Mouse (Mus musculus): ENCODE measurements at regions not wholly inside any gene's neighbourhood (a gene's known extent, or its start where the extent isn't known, plus 50 kb on each side); places are given as distances from the start of the nearest gene placed in this dataset.

DNA sequence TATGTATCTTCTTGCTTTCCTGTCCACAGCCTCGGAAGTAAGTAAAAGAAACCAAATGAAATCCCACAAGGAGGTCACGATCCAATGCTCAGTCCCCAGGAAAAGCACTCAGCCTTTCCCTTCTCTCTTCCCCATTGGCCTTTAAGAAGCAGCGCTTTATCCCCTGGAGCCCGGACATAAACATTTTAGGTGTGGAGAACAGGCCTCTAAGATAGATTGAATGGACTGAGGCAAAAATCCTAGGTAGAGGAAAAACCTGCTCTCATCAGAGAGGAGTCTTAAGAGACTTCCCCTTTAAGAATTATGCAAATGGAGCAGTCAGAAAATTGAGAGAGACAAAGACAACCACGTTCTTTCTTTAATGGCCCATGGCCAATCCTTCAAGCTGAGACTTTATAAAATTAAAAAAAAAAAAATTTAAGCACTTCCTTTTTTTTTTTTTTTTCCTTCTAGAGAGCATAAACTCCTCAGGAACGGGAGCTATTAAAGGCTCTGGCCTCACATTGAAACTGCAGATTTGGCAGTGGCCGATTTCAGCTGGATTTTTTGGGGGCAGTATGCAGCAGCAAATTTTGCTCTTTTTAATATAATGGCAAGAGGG is 1020.5 kb downstream of the 9330182O14Rik start:
- Histone ChIP-seq H3K36me3 (no peaks in the 10 kb centered on the region), H3K4me2 (peak overlapping the region; percentile 69), H3K9me3 (replicated peaks) (no peaks in the 10 kb centered on the region), H3K27ac (ENCODE audit: poor library complexity, severe bottlenecking) (peak overlapping the region; percentile 80), H3K4me3 (peak overlapping the region; percentile 38), H3K27me3 (replicated peaks) (no peaks in the 10 kb centered on the region), H3K9ac (peak overlapping the region; percentile 35; the same call in 1 of the 2 replicates), H3K4me1 (replicated peaks) (peaks cover 9% of the 10 kb centered on the region)
- ATAC-seq (ENCODE audit: insufficient number of reproducible peaks, low FRiP score): no peak
- 34% methylated on average over 7 of the region's 7 CpGs for WGBS

DNA sequence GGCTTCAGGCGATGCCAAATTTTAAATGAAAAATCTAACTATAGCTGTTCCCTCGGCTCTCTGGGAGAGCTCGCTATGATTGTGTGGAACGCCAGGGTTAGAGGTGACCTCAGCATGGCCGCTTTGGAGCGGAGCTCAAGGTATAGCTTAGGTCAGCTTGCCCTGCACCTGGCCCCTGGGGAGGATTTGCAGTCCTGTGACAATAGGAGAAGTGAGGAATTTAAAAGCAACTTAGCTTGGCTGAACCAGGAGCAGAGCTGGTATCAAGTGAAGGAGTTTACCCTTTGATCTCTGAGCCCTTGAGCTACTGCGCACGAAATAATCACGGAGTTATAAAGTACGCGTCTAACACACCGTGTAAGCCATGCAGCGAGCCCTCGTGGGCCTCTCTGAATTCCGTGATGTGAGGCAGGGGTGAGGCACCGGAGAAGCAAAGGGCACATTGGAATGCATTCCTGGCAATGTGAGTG is 1021.0 kb downstream of the 9330182O14Rik start:
- Histone ChIP-seq H3K27me3 (replicated peaks) (no peaks in the 10 kb centered on the region), H3K9ac (peak overlapping the region; percentile 35; the same call in 1 of the 2 replicates), H3K4me3 (peak overlapping the region; percentile 38), H3K36me3 (no peaks in the 10 kb centered on the region), H3K4me1 (replicated peaks) (peaks cover 9% of the 10 kb centered on the region), H3K27ac (ENCODE audit: poor library complexity, severe bottlenecking) (peak overlapping the region; percentile 80), H3K4me2 (peak overlapping the region; percentile 69), H3K9me3 (replicated peaks) (no peaks in the 10 kb centered on the region)
- WGBS: 6% methylated on average over 16 of the region's 16 CpGs
- no peak for ATAC-seq (ENCODE audit: insufficient number of reproducible peaks, low FRiP score)

DNA sequence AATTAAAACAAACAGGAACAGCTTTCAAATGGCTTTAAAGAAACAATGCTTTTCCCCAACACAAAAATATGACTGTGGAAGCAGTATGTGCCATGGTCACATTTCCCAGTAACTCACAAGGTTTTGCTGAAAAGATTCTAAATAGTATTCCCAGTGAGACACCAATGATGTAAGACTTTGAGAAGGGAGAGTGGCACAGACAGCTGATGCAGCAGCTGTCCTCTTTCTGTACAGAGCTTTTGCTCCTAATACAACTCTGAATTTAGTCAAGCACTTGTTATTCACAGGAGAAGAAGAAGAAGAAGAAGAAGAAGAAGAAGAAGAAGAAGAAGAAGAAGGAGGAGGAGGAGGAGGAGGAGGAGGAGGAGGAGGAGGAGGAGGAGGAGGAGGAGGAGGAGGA is 1023.6 kb downstream of the 9330182O14Rik start:
- Histone ChIP-seq H3K4me1 (replicated peaks) (peaks cover 9% of the 10 kb centered on the region), H3K27me3 (replicated peaks) (no peaks in the 10 kb centered on the region), H3K36me3 (no peaks in the 10 kb centered on the region), H3K4me3 (no peak overlapping the region), H3K9ac (no peak overlapping the region), H3K4me2 (no peak overlapping the region), H3K9me3 (replicated peaks) (no peaks in the 10 kb centered on the region), H3K27ac (ENCODE audit: poor library complexity, severe bottlenecking) (no peak overlapping the region)
- no peak for ATAC-seq (ENCODE audit: insufficient number of reproducible peaks, low FRiP score)

DNA sequence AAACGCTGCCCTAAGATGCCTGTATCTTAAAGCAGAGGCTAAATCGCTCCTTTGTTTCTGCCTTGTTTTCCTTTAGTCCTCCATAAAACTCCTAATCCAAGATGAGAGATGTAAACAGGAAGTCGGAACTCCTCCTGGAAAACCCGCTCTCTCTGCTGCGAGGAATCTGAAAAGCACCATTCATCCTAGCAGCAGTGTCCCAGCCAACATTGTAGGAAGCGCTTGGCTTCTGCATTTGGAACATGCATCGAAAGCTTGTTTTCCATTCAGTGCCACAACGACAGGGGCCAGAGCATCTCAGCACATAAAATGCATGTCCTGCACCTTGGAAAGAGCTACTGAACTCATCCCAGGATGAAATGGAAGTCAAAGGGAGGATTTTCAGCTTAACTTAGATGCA is 1028.1 kb downstream of the 9330182O14Rik start:
- Histone ChIP-seq H3K27me3 (replicated peaks) (no peaks in the 10 kb centered on the region), H3K9ac (no peak overlapping the region), H3K9me3 (replicated peaks) (no peaks in the 10 kb centered on the region), H3K36me3 (no peaks in the 10 kb centered on the region), H3K4me3 (no peak overlapping the region), H3K27ac (ENCODE audit: poor library complexity, severe bottlenecking) (no peak overlapping the region), H3K4me1 (replicated peaks) (peaks cover 5% of the 10 kb centered on the region; the same call in 1 of the 2 replicates), H3K4me2 (0 out of 2 replicates have a peak overlapping the region, but pooled peaks have one; percentile 15)
- 41% methylated on average over 8 of the region's 8 CpGs for WGBS
- no peak for ATAC-seq (ENCODE audit: insufficient number of reproducible peaks, low FRiP score)

DNA sequence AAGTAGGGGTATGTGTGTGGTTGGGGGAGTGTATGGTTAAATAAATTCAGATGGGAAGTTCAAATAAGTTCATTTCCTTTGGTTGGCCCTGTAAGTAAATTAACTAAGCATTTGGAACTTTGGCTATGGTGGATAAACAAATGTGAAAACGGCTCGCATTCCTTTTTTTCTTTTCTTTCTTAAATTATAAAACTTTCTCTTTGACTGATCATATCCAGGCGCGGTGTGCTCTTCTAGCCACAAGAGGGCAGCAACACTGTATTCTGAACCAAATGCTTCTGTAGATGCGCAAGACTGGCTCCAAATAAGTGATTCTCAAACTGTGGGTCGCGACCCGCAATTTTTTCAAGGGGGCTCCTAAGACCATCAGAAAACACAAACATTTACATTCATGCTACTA is 1028.6 kb downstream of the 9330182O14Rik start:
- Histone ChIP-seq H3K9ac (no peak overlapping the region), H3K4me1 (replicated peaks) (peaks cover 5% of the 10 kb centered on the region; the same call in 1 of the 2 replicates), H3K27me3 (replicated peaks) (no peaks in the 10 kb centered on the region), H3K9me3 (replicated peaks) (no peaks in the 10 kb centered on the region), H3K4me2 (no peak overlapping the region), H3K36me3 (no peaks in the 10 kb centered on the region), H3K4me3 (no peak overlapping the region), H3K27ac (ENCODE audit: poor library complexity, severe bottlenecking) (no peak overlapping the region)
- no peak for ATAC-seq (ENCODE audit: insufficient number of reproducible peaks, low FRiP score)
- 5% methylated on average over 8 of the region's 8 CpGs for WGBS

DNA sequence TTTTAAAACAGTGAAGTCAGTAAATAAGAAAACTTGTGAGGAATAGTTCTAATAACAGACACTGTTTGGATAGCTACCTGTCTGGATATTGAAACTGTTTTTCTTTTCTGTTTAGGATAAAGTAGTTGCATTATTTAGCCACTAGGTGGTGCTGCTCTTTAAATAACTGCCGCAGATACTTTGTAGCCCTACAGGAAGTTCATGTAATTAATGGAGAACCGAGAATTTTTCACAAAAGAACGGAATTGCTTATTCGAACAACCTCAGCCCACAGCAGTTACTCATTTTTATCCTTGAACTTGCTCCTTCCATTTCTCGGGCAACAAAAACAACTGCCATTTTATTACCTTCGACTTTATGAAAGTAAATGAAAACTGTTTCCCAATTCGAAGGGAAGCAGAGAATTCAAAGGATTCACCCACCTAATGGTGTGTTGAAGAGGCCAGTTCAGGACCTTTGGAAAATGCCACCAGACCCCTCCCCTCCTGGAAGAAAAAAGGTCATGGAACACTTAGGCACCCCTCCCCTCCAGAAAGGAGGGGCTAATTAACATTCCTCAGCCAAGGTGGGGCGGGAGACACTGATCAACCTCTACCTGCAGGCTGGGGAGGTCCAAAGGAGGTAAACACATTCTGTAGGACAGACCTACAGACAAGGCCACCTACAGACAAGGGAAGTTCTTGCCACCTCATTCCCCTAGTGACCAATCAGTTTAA is 1029.6 kb downstream of the 9330182O14Rik start:
- Histone ChIP-seq H3K36me3 (no peaks in the 10 kb centered on the region), H3K4me2 (peak overlapping the region; percentile 60), H3K27ac (ENCODE audit: poor library complexity, severe bottlenecking) (no peak overlapping the region), H3K4me3 (peak overlapping the region; percentile 38), H3K9ac (no peak overlapping the region), H3K9me3 (replicated peaks) (no peaks in the 10 kb centered on the region), H3K4me1 (replicated peaks) (peaks cover 11% of the 10 kb centered on the region; the same call in 1 of the 2 replicates), H3K27me3 (replicated peaks) (no peaks in the 10 kb centered on the region)
- ATAC-seq (ENCODE audit: insufficient number of reproducible peaks, low FRiP score): peak; percentile 51; the same call in 1 of the 2 replicates
- WGBS: 18% methylated on average over 8 of the region's 8 CpGs

DNA sequence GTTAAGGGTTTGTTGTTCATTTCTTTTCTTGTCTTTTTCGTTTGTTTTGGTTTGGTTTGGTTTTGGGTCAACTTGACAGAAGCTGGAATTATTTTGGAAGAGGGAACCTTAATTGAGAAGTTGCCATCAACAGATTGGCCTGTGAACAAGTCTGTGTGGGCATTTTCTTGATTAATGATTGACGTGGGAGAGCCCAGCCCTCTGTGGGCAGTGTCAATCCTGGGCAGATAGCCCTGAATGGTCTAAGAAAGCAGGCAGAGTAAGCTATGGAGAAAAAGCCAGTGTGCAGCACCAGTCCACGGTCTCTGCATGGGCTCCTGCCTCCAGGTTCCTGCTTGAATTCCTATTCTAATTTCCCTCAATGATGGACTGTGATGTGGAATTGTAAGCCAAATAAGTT is 1031.4 kb downstream of the 9330182O14Rik start:
- WGBS: 59% methylated on average over 3 of the region's 3 CpGs
- H3K4me3 ChIP-seq: no peak overlapping the region
- H3K9me3 ChIP-seq (replicated peaks): no peaks in the 10 kb centered on the region
- no peak overlapping the region for H3K9ac ChIP-seq
- no peaks in the 10 kb centered on the region for H3K36me3 ChIP-seq
- no peaks in the 10 kb centered on the region for H3K27me3 ChIP-seq (replicated peaks)
- no peak for ATAC-seq (ENCODE audit: insufficient number of reproducible peaks, low FRiP score)
- H3K27ac ChIP-seq (ENCODE audit: poor library complexity, severe bottlenecking): no peak overlapping the region
- peaks cover 11% of the 10 kb centered on the region; the same call in 1 of the 2 replicates for H3K4me1 ChIP-seq (replicated peaks)
- no peak overlapping the region for H3K4me2 ChIP-seq

DNA sequence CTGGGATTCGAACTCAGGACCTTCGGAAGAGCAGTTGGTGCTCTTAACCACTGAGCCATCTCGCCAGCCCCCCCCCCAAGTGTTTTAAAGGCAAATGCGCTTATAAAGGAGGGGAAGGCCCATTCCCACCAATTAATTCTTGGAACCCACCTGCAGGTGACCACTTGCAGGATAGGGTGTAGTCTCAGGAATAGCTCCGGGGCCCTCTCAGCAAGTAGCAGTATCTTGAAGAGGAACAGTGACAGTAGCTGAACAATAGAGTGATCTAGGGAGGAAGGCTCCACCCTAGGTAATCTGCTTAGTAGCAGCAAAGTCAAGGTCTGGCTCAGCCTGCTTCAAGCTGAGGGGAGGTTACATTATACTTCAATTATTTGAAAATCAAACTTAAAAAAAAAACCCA is 1056.6 kb downstream of the 9330182O14Rik start:
- H3K36me3 ChIP-seq: no peaks in the 10 kb centered on the region
- H3K4me3 ChIP-seq: no peak overlapping the region
- no peak overlapping the region for H3K4me2 ChIP-seq
- H3K9me3 ChIP-seq (replicated peaks): no peaks in the 10 kb centered on the region
- ATAC-seq (ENCODE audit: insufficient number of reproducible peaks, low FRiP score): no peak
- no peak overlapping the region for H3K27ac ChIP-seq (ENCODE audit: poor library complexity, severe bottlenecking)
- no peaks in the 10 kb centered on the region for H3K27me3 ChIP-seq (replicated peaks)
- WGBS: 72% methylated on average over 5 of the region's 5 CpGs
- H3K4me1 ChIP-seq (replicated peaks): no peaks in the 10 kb centered on the region
- no peak overlapping the region for H3K9ac ChIP-seq

DNA sequence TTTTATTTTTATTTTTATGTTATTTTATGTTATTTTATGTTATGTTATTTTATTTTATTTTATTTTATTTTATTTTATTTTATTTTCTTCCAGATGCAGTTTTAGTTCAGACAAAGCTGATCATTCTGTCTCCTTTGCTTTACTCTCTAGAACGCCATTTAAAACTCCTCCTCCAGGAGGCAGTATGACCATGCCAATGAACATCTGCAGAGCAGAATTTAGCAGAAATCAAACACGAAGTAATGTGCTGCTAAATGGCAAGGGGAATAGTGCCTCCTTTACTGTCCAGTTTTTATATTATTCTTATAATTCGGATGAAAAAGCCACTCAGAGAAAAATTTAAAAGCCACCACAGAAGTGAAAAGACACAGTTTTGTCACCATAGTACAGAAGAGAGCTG is 1059.1 kb downstream of the 9330182O14Rik start:
- Histone ChIP-seq H3K9ac (no peak overlapping the region), H3K27me3 (replicated peaks) (no peaks in the 10 kb centered on the region), H3K4me2 (no peak overlapping the region), H3K27ac (ENCODE audit: poor library complexity, severe bottlenecking) (no peak overlapping the region), H3K4me3 (no peak overlapping the region), H3K4me1 (replicated peaks) (no peaks in the 10 kb centered on the region), H3K36me3 (no peaks in the 10 kb centered on the region), H3K9me3 (replicated peaks) (no peaks in the 10 kb centered on the region)
- ATAC-seq (ENCODE audit: insufficient number of reproducible peaks, low FRiP score): no peak
- 11% methylated on average over 3 of the region's 3 CpGs for WGBS

DNA sequence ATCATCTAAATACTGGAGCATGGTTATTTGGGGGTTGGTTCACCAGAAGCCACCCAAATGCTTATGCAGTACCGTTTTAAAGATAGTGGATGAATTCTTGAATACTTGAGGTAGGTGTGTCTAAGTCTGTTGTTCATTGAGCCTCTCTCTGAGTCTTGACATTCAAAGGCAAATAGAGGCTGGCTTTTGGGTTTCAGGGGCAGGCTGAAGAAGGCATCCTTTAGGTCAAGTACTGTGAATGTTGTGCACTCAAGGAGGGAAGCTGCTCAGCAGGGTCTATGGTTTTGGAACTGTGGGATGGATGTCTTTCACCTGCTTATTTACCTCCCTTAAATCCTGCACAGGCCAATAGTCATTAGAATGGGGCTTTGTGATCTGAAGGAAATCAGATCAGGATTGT is 1089.6 kb downstream of the 9330182O14Rik start:
- Histone ChIP-seq H3K4me1 (replicated peaks) (no peaks in the 10 kb centered on the region), H3K27ac (ENCODE audit: poor library complexity, severe bottlenecking) (no peak overlapping the region), H3K27me3 (replicated peaks) (no peaks in the 10 kb centered on the region), H3K4me3 (no peak overlapping the region), H3K36me3 (no peaks in the 10 kb centered on the region), H3K4me2 (no peak overlapping the region), H3K9ac (no peak overlapping the region), H3K9me3 (replicated peaks) (no peaks in the 10 kb centered on the region)
- WGBS: 69% methylated on average over 1 of the region's 1 CpGs
- no peak for ATAC-seq (ENCODE audit: insufficient number of reproducible peaks, low FRiP score)

DNA sequence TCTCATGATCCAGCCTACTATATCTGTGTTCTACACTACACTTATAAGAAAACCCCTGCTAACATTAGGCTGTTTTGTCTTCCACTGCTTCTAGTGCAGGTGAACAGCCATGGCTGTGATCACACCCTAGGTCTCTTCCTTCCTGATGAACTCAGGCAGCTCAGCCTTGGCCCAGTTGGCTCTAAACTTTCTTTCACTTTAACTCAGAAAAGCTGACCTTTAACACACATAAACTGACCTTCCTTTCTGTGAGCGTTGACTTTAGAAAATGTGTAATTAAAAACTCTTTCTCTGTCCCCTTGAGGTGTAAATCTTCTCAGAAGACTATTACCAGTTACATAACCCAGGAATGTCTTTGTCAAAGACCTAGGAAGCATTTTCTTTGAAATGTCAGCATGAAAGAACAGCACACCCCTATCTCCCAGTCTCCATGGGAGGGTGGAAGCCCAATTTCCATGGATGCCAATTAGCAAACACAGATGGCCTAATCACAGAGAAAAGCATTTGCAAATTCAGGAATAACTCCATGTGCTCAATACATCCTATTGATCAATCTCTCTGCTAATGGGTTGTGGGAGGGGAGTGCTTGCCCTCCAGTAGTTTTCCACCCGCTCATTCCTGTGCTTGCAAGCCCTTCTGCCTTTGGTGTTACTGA is 1098.4 kb downstream of the 9330182O14Rik start:
- ATAC-seq (ENCODE audit: insufficient number of reproducible peaks, low FRiP score): no peak
- WGBS: 58% methylated on average over 2 of the region's 2 CpGs
- Histone ChIP-seq H3K4me3 (no peak overlapping the region), H3K27me3 (replicated peaks) (no peaks in the 10 kb centered on the region), H3K9me3 (replicated peaks) (no peaks in the 10 kb centered on the region), H3K9ac (no peak overlapping the region), H3K4me2 (no peak overlapping the region), H3K36me3 (no peaks in the 10 kb centered on the region), H3K27ac (ENCODE audit: poor library complexity, severe bottlenecking) (no peak overlapping the region), H3K4me1 (replicated peaks) (no peaks in the 10 kb centered on the region)

Data from heart, embryonic 12.5 days (tissue).